Mouse (Mus musculus) megakaryocyte, embryonic 14.5 days (primary cell): ENCODE data around the gene Hirip3.

ENCODE experiments used
- FLI1 ChIP-seq: IDR thresholded peaks from 2 replicates; pipeline ENCODE4 v1.6.1; 2012; ENCODE audit warnings: low read length, inconsistent platforms, mixed read lengths
- GATA1 ChIP-seq: IDR thresholded peaks from 3 replicates; pipeline ENCODE4 v1.6.1; 2012; ENCODE audit warnings: mixed read lengths, low read length, inconsistent platforms, borderline replicate concordance

GRCm38 (mm10) chr7:126869780-126870519 is 8.2 kb downstream of the Hirip3 start:
- no peak for TF ChIP-seq GATA1
- TF ChIP-seq FLI1: no peak
